Comparison of ENCODE assay signal across 17 mouse cellular contexts in genomic region chr5:33024474-33024873, GRCm38 (mm10). TPM values are rescaled to one million over a fixed set of nuclear protein-coding genes. Genes with fewer than 3 reads are reported as not detected.
DNase-seq lines count a peak whose midpoint lies in the region; ATAC-seq and TF ChIP-seq lines count a peak whose summit lies in the region.
"Had no signal": no experiment of that assay in that cellular context is flagged by ENCODE, and none has a peak within 500 bp of the region (broad histone marks: within the 10 kb centered on the region; RNA-seq: fewer than 3 reads in every experiment).

No protein-coding gene starts in this region.

- H3K4me2 ChIP-seq in heart, embryonic 11.5 days = no peak overlapping the region
- no peak overlapping the region for H3K4me2 ChIP-seq in intestine, embryonic 16.5 days (ENCODE audit: low read depth, low read length)
- no peak overlapping the region for H3K4me2 ChIP-seq in forebrain, embryonic 11.5 days (ENCODE audit: low read depth, low read length, severe bottlenecking)
- H3K4me2 ChIP-seq: hindbrain, embryonic 12.5 days; kidney, embryonic 15.5 days had no signal

- H3K9me3 ChIP-seq in heart, embryonic 11.5 days (replicated peaks; ENCODE audit: control insufficient read depth, low read length) = no peaks in the 10 kb centered on the region
- no peaks in the 10 kb centered on the region for H3K9me3 ChIP-seq in intestine, embryonic 16.5 days (ENCODE audit: control insufficient read depth, low read length)
- no peaks in the 10 kb centered on the region for H3K9me3 ChIP-seq in forebrain, embryonic 11.5 days (ENCODE audit: control insufficient read depth, low read length)
- H3K9me3 ChIP-seq: hindbrain, embryonic 12.5 days; kidney, embryonic 15.5 days; midbrain, embryonic 10.5 days had no signal

- H3K27ac ChIP-seq in heart, adult 2 months = peak overlapping the region; percentile 36
- no peak overlapping the region for H3K27ac ChIP-seq in heart, embryonic 11.5 days (ENCODE audit: low read depth, low read length)
- H3K27ac ChIP-seq in left cerebral cortex, adult 2 months = no peak overlapping the region
- H3K27ac ChIP-seq in intestine, embryonic 16.5 days (ENCODE audit: low read length) = no peak overlapping the region
- no peak overlapping the region for H3K27ac ChIP-seq in forebrain, embryonic 11.5 days (ENCODE audit: low read depth, low read length)
- H3K27ac ChIP-seq: hindbrain, embryonic 12.5 days; kidney, embryonic 15.5 days; midbrain, embryonic 10.5 days had no signal

- TF ChIP-seq POLR2A in heart, adult 2 months (IDR thresholded peaks at IDR 0.05; ENCODE audit: insufficient read depth, low read depth, low read length) = no peak

- 12% methylated on average over 5 of the region's 5 CpGs for WGBS in heart, adult 2 months
- WGBS in heart, embryonic 11.5 days (ENCODE audit: insufficient replicate concordance) = 65% methylated on average over 5 of the region's 5 CpGs
- 45% methylated on average over 5 of the region's 5 CpGs for WGBS in intestine, embryonic 16.5 days
- 89% methylated on average over 5 of the region's 5 CpGs for WGBS in forebrain, embryonic 11.5 days

- H3ac ChIP-seq in C2C12 (ENCODE audit: control insufficient read depth, insufficient read length, low read depth) = no peak overlapping the region

- H3K4me1 ChIP-seq in heart, adult 2 months (ENCODE audit: control insufficient read depth, insufficient read depth, low read length) = peaks cover 17% of the 10 kb centered on the region
- H3K4me1 ChIP-seq in heart, embryonic 11.5 days (ENCODE audit: control insufficient read depth, insufficient read depth, low read length) = peaks cover 36% of the 10 kb centered on the region
- peaks cover 25% of the 10 kb centered on the region for H3K4me1 ChIP-seq in intestine, embryonic 16.5 days (ENCODE audit: control insufficient read depth, insufficient read depth, low read length)
- H3K4me1 ChIP-seq in forebrain, embryonic 11.5 days (replicated peaks; ENCODE audit: control insufficient read depth, insufficient read depth, low read length) = peaks cover 4% of the 10 kb centered on the region; the same call in 1 of the 2 replicates

- H3K79me2 ChIP-seq in heart, adult 2 months (replicated peaks; ENCODE audit: control insufficient read depth, insufficient read depth, low read length) = no peaks in the 10 kb centered on the region; the same call in 1 of the 2 replicates
- peaks cover 74% of the 10 kb centered on the region for H3K79me2 ChIP-seq in C2C12 (ENCODE audit: control insufficient read depth, insufficient read depth)

- ATAC-seq in heart, embryonic 11.5 days (replicated peaks; ENCODE audit: insufficient number of reproducible peaks, low FRiP score, low TSS enrichment) = no peak
- peak; percentile 78 for ATAC-seq in intestine, embryonic 16.5 days
- no peak for ATAC-seq in forebrain, embryonic 11.5 days (replicated peaks; ENCODE audit: low FRiP score)
- ATAC-seq: Patski had no signal

- no peak for TF ChIP-seq CTCF in heart, adult 2 months (IDR thresholded peaks at IDR 0.05)
- TF ChIP-seq CTCF in left cerebral cortex, adult 2 months (IDR thresholded peaks at IDR 0.05) = no peak
- no peak for TF ChIP-seq CTCF in C2C12 (IDR thresholded peaks at IDR 0.05; ENCODE audit: control insufficient read depth, insufficient read depth, insufficient read length)

- no peaks in the 10 kb centered on the region for H3K27me3 ChIP-seq in heart, adult 2 months (ENCODE audit: control insufficient read depth, insufficient read depth, low read length)
- no peaks in the 10 kb centered on the region for H3K27me3 ChIP-seq in heart, embryonic 11.5 days (ENCODE audit: control insufficient read depth, insufficient read depth, low read length)
- no peaks in the 10 kb centered on the region for H3K27me3 ChIP-seq in C2C12 (ENCODE audit: control insufficient read depth, insufficient read depth, insufficient read length)
- H3K27me3 ChIP-seq in intestine, embryonic 16.5 days (replicated peaks; ENCODE audit: control insufficient read depth, insufficient read depth, low read length) = no peaks in the 10 kb centered on the region
- H3K27me3 ChIP-seq in forebrain, embryonic 11.5 days (ENCODE audit: control insufficient read depth, insufficient read depth, low read length) = no peaks in the 10 kb centered on the region
- H3K27me3 ChIP-seq: hindbrain, embryonic 12.5 days; kidney, embryonic 15.5 days; Patski had no signal

- no peak overlapping the region for H3K4me3 ChIP-seq in heart, adult 2 months
- no peak overlapping the region for H3K4me3 ChIP-seq in heart, embryonic 11.5 days (ENCODE audit: low read depth, low read length)
- peak overlapping the region; percentile 66; the same call in 1 of the 2 replicates for H3K4me3 ChIP-seq in left cerebral cortex, adult 2 months
- H3K4me3 ChIP-seq in C2C12 (ENCODE audit: insufficient read depth, poor library complexity, severe bottlenecking) = no peak overlapping the region
- no peak overlapping the region for H3K4me3 ChIP-seq in intestine, embryonic 16.5 days (ENCODE audit: low read length)
- H3K4me3 ChIP-seq in forebrain, embryonic 11.5 days (ENCODE audit: low read depth, low read length) = no peak overlapping the region
- H3K4me3 ChIP-seq: erythroblast, embryonic 14.5 days; hindbrain, embryonic 12.5 days; kidney, embryonic 15.5 days; midbrain, embryonic 10.5 days had no signal

- H3K36me3 ChIP-seq in heart, adult 2 months (ENCODE audit: control insufficient read depth, insufficient read depth, low read length) = peaks cover 39% of the 10 kb centered on the region
- peaks cover 10% of the 10 kb centered on the region for H3K36me3 ChIP-seq in heart, embryonic 11.5 days (ENCODE audit: control insufficient read depth, insufficient read depth, low read length)
- H3K36me3 ChIP-seq in C2C12 (ENCODE audit: control insufficient read depth, insufficient read depth) = peaks cover 77% of the 10 kb centered on the region
- H3K36me3 ChIP-seq in intestine, embryonic 16.5 days (ENCODE audit: control insufficient read depth, insufficient read depth, low read length) = no peaks in the 10 kb centered on the region
- peaks cover 6% of the 10 kb centered on the region; the same call in 1 of the 2 replicates for H3K36me3 ChIP-seq in forebrain, embryonic 11.5 days (ENCODE audit: control insufficient read depth, insufficient read depth, low read length)

- intact Hi-C loops in heart, adult 2 months (cut with DNase I) = loop anchor here (5.0 kb wide), 1 partner anchor 313 kb away; the partner anchor contains the start of gene Maea
- intact Hi-C loops in left cerebral cortex, adult 2 months (cut with DNase I) = loop anchor here (5.0 kb wide), 1 partner anchor 97 kb away; no protein-coding TSS in a partner anchor
- intact Hi-C loops in left cerebral cortex, postnatal 4 days (cut with DNase I) = no loop called here

- no peak for TF ChIP-seq EP300 in heart, adult 2 months (IDR thresholded peaks at IDR 0.05; ENCODE audit: insufficient read depth, low read depth, low read length)

- no peak for DNase-seq in heart, adult 2 months
- DNase-seq in left cerebral cortex, adult 2 months (ENCODE audit: extremely low spot score in 1 of 2, low spot score in 2 of 2) = no peak
- DNase-seq in left cerebral cortex, postnatal 4 days = no peak
- no peak for DNase-seq in forebrain, embryonic 11.5 days (ENCODE audit: low spot score)
- no peak for DNase-seq in cerebellum, postnatal 36 days
- DNase-seq: adrenal gland, postnatal 10 days; cerebellum, adult 18-20 months; right cerebral cortex, postnatal 4 days; thymus, postnatal 36 days had no signal

- H3K79me3 ChIP-seq in C2C12 (ENCODE audit: low read depth) = peaks cover 72% of the 10 kb centered on the region

- 0 out of 2 replicates have a peak overlapping the region, but pooled peaks have one; percentile 47 for H3K9ac ChIP-seq in heart, adult 2 months (ENCODE audit: low read depth, low read length)
- H3K9ac ChIP-seq in heart, embryonic 11.5 days (ENCODE audit: low read depth, low read length) = no peak overlapping the region
- H3K9ac ChIP-seq in intestine, embryonic 16.5 days (ENCODE audit: low read depth, low read length) = no peak overlapping the region
- no peak overlapping the region for H3K9ac ChIP-seq in forebrain, embryonic 11.5 days (ENCODE audit: low read length)
- H3K9ac ChIP-seq: hindbrain, embryonic 12.5 days; kidney, embryonic 15.5 days had no signal

TF ChIP-seq in C2C12, 6 proteins besides CTCF, POLR2A, EP300 and RAD21:
- no peak for TF ChIP-seq FOSL1 (IDR thresholded peaks at IDR 0.05; ENCODE audit: insufficient read depth, low read length, poor library complexity, severe bottlenecking)
- peak; percentile 30 for TF ChIP-seq USF1 (IDR thresholded peaks at IDR 0.05; ENCODE audit: low read depth)
- TF ChIP-seq MAX (IDR thresholded peaks at IDR 0.05) = no peak
- TF ChIP-seq MYOD1 (IDR thresholded peaks at IDR 0.05; ENCODE audit: control insufficient read depth, insufficient read length, low read depth) = no peak

RNA-seq across cellular contexts. Expression of gene Ywhah, which starts 5.9 kb away (rescaled TPM):
- 100 to 1,000 TPM in 1 of 2 experiments, 10 to 100 TPM in 1; 75.4 to 106 TPM for total RNA-seq in heart, adult 2 months (2021)
- 82.2 and 114 TPM in 2 replicates for polyA plus RNA-seq in heart, adult 2 months (2012; rRNA removed)
- polyA plus RNA-seq in heart, embryonic 11.5 days (2014; fragmentation: Nextera tagmentation; extraction: Ambion mirVana) = 449 and 491 TPM in 2 replicates
- total RNA-seq in left cerebral cortex, adult 2 months (2021) = 1,000 to 10,000 TPM; 1,061 to 1,220 TPM
- total RNA-seq in left cerebral cortex, postnatal 4 days (2021) = 100 to 1,000 TPM; 633 to 669 TPM
- polyA plus RNA-seq in C2C12 (2012; fragmentation: generic; extraction: Trizol) = 213 TPM
- polyA plus RNA-seq in intestine, embryonic 16.5 days (2015; fragmentation: Nextera tagmentation; extraction: Ambion mirVana) = 408 and 430 TPM in 2 replicates
- 436 and 450 TPM in 2 replicates for polyA plus RNA-seq in forebrain, embryonic 11.5 days (2014; fragmentation: Nextera tagmentation; extraction: Ambion mirVana)
